Mouse (Mus musculus): ENCODE results near the gene Mlf2. TPM values are rescaled to one million over a fixed set of nuclear protein-coding genes. Genes with fewer than 3 reads are reported as not detected.

Gene Mlf2
- total and polyA plus RNA-seq, 3 experiments, result 154 to 340 TPM; not detected in 1

- no peaks in the 10 kb centered on the region for H3K9me3 ChIP-seq (replicated peaks; ENCODE audit: insufficient read depth, low read length)
- peaks cover 0 to 37% of the 10 kb centered on the region in 2 experiments; a peak in 2 of 4 replicates for H3K36me3 ChIP-seq (ENCODE audit: control insufficient read depth in 1 of 2, insufficient read depth in 2 of 2, low read length in 2 of 2)
- H3K4me1 ChIP-seq (ENCODE audit: control insufficient read depth in 1 of 2, insufficient read depth in 2 of 2, low read length in 2 of 2), result peaks cover 27 to 50% of the 10 kb centered on the region in 2 experiments
- H3K27ac ChIP-seq (ENCODE audit: control insufficient read depth, low read depth, low read length), result no peak overlapping the region
- DNase-seq (ENCODE audit: low read depth, low spot score), result no peak
- no peaks in the 10 kb centered on the region for H3K27me3 ChIP-seq (ENCODE audit: control insufficient read depth in 1 of 2, insufficient read depth in 2 of 2, low read length in 2 of 2)
- peak overlapping the region; percentile 49 to 75 for H3K4me3 ChIP-seq (ENCODE audit: control insufficient read depth in 1 of 2, insufficient read depth in 1 of 2, low read depth in 2 of 2, low read length in 2 of 2)
- peaks cover 6% of the 10 kb centered on the region; the same call in 1 of the 2 replicates for H3K79me2 ChIP-seq (ENCODE audit: control insufficient read depth, insufficient read depth, low read length, poor library complexity)
- TF ChIP-seq CTCF (IDR thresholded peaks at IDR 0.05 in 2 of 3, conservative IDR thresholded peaks at IDR 0.05 in 1 of 3; ENCODE audit: control insufficient read depth in 1 of 3, insufficient read depth in 1 of 3, low read depth in 2 of 3, low read length in 3 of 3, poor library complexity in 1 of 3, severe bottlenecking in 1 of 3), result no peak
- TF ChIP-seq ZMIZ1 (IDR thresholded peaks at IDR 0.05; ENCODE audit: low read depth, low read length), result no peak
- TF ChIP-seq POLR2AphosphoS2 (IDR thresholded peaks at IDR 0.05; ENCODE audit: low read length), result no peak
- TF ChIP-seq USF2 (IDR thresholded peaks at IDR 0.05; ENCODE audit: borderline replicate concordance in 1 of 2, insufficient read depth in 1 of 2, low read depth in 1 of 2, low read length in 2 of 2), result no peak
- no peak for TF ChIP-seq SIN3A (IDR thresholded peaks at IDR 0.05; ENCODE audit: low read length)
- no peak for TF ChIP-seq MYB (IDR thresholded peaks at IDR 0.05; ENCODE audit: low read depth, low read length)
- TF ChIP-seq NRF1 (IDR thresholded peaks at IDR 0.05; ENCODE audit: insufficient read depth, low read depth, low read length, poor library complexity, severe bottlenecking), result no peak
- no peak for TF ChIP-seq KAT2A (conservative IDR thresholded peaks at IDR 0.05; ENCODE audit: low read depth, low read length)
- no peak for TF ChIP-seq NELFE (IDR thresholded peaks at IDR 0.05; ENCODE audit: low read depth, low read length)
- TF ChIP-seq MAZ (IDR thresholded peaks at IDR 0.05; ENCODE audit: low read depth, low read length), result no peak
- no peak for TF ChIP-seq GATA1 (IDR thresholded peaks at IDR 0.05; ENCODE audit: low read depth, low read length)
- TF ChIP-seq MEF2A (IDR thresholded peaks at IDR 0.05; ENCODE audit: extremely low read depth, insufficient replicate concordance, low read depth, low read length, poor library complexity, severe bottlenecking), result no peak
- TF ChIP-seq TCF12 (IDR thresholded peaks at IDR 0.05; ENCODE audit: low read depth, low read length), result no peak
- no peak for TF ChIP-seq ETS1 (IDR thresholded peaks at IDR 0.05; ENCODE audit: low read depth, low read length)
- peak overlapping the region; percentile 94 for H3K9ac ChIP-seq (ENCODE audit: control insufficient read depth, low read depth, low read length, poor library complexity, severe bottlenecking)
These were observed 12.9 kb upstream of the Mlf2 start for GRCm38 (mm10) chr6:124918331-124918690.

GRCm38 (mm10) chr6:124918890-124919627 is 12.1 kb upstream of the Mlf2 start:
- TF ChIP-seq USF1 (IDR thresholded peaks at IDR 0.05; ENCODE audit: low read depth, low read length), result no peak
- 0 out of 2 replicates have a peak, but pooled peaks have one; percentile 5 for TF ChIP-seq MAX (IDR thresholded peaks at IDR 0.05; ENCODE audit: low read length)
- no peaks in the 10 kb centered on the region for H3K27me3 ChIP-seq (ENCODE audit: control insufficient read depth in 1 of 2, insufficient read depth in 2 of 2, low read length in 2 of 2)
- peaks cover 6% of the 10 kb centered on the region; the same call in 1 of the 2 replicates for H3K79me2 ChIP-seq (ENCODE audit: control insufficient read depth, insufficient read depth, low read length, poor library complexity)
- peaks cover 24 to 45% of the 10 kb centered on the region in 2 experiments for H3K4me1 ChIP-seq (ENCODE audit: control insufficient read depth in 1 of 2, insufficient read depth in 2 of 2, low read length in 2 of 2)
- H3K9ac ChIP-seq (ENCODE audit: control insufficient read depth, low read depth, low read length, poor library complexity, severe bottlenecking), result peak overlapping the region; percentile 14; the same call in 1 of the 2 replicates
- H3K36me3 ChIP-seq (ENCODE audit: control insufficient read depth in 1 of 2, insufficient read depth in 2 of 2, low read length in 2 of 2), result peaks cover 0 to 33% of the 10 kb centered on the region in 2 experiments; a peak in 2 of 4 replicates
- DNase-seq (ENCODE audit: low read depth, low spot score), result peak; percentile 59
- H3K27ac ChIP-seq (ENCODE audit: control insufficient read depth, low read depth, low read length), result no peak overlapping the region
- H3K4me3 ChIP-seq (ENCODE audit: control insufficient read depth in 1 of 2, insufficient read depth in 1 of 2, low read depth in 2 of 2, low read length in 2 of 2), result peak overlapping the region in 1 of 2 experiments; percentile 39; a peak in 2 of 4 replicates
- H3K9me3 ChIP-seq (replicated peaks; ENCODE audit: insufficient read depth, low read length), result no peaks in the 10 kb centered on the region
